Mouse (Mus musculus) layer of hippocampus, adult 8-10 months (tissue): Measurements from ENCODE around the gene Sowahb. TPM values are rescaled to one million over a fixed set of nuclear protein-coding genes. Genes with fewer than 3 reads are reported as not detected.

ENCODE experiments used
- DNase-seq, 2 experiments: peaks; one replicate each; pipeline ENCODE4 v3.0.0; 2022; ENCODE audit warnings: low spot score in 2 of 2
- total RNA-seq, 4 experiments: library from RNA; stranded (reverse); gene quantifications; 2 replicates each; pipeline ENCODE4 v1.2.4; 2022

The Sowahb gene
- total RNA-seq: 1 to 10 TPM; 3.0 to 4.3 (median 3.7) TPM

DNA sequence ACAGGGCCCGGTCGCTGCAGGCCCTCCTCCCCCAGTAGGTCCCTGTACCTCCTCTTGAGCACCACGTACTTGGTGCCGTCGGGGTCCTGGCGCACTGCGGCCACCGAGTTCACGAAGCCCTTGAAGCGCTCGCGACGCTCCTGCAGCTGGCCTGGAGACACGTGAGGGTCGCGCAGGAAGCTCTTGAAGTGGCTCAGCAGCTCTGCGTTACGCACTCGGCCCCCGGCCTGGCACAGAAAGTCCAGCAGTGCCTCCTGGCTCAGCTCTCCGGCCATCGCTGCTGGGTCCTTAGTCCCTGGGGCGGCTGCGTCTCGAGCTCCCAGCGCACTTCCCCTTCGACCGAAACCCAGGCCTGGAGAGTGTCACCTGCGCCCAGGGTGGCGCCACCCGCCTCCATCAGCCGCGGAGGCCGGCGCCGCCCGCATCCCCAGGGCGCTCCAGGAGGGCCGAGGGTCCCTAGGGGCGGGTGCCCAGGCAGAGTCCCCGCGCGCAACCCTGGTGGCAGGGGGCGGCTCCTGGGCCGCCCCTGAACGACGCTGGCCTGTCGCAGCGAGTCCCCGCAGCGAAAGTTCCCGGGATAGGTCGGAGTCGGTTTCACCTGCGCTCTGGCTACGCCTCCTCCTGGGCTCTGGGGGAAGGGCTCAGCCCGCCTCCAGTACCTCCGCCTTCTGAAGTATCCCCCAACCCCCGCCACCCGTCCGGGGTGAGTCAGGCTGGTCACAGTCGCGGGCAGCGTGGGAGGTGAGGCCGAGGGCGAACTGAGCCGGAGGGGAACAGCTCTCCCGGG, at the start of gene Sowahb:
TSS of gene Sowahb (minus strand) at position 439 of the 787 bp plus-strand sequence.
- DNase-seq: no peak

DNA sequence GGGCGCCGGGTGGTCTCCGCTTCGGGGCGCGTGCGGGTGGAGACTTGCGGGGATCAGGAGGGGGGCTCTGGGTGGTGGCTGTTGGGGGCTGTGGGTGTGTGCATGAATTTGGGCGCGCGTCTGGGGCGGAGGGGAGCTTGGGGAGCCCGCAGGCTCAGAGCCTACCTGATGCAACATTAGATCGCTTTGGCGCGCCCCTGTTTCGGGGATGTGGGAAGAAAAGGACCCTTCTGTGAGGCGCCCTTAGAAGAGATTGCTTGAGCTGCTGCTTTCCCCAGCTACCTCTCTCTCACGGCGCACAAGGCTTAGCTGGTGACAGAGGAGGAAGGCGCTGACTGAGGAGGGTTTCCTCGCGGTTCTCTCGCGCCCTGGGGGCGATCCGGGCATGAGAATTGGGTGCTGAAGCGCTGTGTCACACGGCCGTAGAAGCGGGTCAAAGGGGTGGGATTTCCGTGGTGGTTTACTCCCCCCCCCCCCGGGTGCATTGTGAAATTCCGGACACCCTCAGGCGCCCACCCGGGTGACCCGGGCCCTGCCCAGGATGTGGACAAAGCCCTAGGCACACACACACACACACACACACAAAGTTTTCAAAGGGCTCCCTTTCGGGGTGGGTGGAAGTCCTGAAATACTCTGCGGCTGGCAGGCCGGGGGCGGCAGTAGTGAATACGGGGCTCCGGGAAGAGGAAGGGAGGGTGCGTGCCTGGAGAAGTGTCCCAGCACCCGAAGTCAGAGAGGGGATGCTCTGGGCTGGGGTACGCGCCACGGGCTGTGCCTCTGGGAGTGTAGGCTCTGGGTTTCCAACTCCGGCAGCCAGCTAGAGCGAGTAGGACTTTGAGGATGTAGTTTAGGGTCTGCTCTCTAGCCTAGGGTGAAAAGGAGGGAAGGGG, 49.1 kb upstream of the Sowahb start:
- no peak for DNase-seq

DNA sequence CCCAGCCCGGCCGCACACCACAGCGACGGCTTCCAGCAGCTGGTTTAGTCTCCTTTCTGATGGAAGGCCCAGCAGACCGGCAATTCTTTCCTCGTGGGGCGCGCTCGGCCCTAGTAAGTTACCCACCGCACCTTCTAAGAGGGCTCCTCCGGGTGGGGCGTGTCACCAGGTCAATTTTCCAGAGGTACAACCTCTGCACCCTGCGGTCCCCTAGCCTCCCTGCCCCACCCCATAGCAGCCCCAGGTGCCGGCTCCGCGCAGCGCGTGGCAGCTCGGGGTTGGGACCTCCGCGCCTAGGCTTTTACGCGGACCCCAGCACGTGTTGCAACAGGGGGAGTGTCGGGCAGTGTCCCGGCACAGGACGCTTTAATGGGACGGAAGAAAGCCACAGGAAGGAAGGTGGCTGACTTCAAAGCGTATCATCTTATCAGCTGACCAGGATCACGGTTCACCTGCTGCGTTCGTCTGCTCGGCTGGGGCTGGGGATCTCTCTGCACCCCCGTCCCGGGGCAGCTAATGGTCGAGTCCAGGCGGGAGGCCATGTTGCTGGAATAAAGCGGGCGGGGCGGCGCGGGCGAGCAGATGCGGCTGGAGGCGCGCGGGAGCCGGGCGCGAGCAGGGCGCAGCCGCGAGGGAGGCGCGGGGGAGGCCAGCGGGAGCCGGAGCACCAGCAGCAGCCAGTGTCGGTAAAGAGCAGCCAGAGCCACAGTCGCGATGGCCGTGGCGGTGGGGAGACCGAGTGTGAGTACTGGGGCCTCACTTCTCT, 48.2 kb upstream of the Sowahb start, which contains the start of gene Sept11:
TSS of gene Sept11 (plus strand) at position 581 of the 766 bp plus-strand sequence.
- peak; percentile 89 to 95 for DNase-seq

DNA sequence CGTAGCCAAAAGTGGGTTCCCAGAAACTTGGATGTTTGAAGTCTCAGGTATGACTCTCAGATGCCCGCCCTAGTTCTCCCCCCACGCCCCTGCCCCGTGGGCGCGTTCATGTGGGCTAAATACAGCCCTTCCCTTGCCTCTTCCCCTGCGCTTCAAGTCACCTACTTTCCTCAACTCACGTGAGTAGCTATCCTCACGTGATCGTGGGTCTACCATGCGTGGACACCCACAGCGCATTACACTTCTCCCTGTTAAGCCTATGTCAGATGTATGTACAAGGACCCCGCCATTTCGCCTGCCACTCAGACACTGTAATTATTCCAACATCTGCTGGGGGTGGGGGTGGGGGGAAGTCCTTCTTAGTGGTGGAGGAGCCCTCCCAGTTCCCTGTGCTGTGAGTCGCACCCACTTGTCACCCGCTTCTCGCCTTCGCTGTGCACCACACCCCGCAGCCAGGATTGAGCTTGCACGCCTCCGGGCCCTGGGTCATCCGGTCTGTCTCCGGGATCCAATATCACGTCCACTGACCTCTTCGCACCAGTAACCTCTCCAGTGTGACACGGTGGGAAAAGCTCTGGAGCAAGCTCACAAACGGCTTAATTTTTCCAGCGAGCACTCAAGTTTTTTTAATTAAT, 47.4 kb upstream of the Sowahb start:
- DNase-seq: peak in 1 of 2 experiments; percentile 25

DNA sequence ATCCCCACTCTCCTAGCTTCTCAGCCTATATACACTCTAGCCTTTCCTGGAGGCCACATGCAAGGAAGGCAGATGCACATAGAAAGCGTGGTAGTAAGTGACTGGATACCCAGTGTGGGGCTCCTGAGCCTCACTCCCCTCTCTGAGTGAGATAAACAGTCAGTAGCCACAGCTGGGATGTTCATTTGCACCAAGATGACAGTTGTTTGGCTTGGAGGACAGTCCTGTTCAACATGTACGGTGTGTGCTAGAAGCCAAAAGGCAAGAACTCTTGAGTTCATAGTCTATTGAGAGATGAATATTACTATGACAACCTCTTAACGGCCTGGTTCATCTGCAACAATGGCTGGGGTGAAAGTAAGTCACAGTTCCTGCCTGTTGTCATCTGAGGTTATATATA, 46.4 kb upstream of the Sowahb start:
- DNase-seq: no peak

DNA sequence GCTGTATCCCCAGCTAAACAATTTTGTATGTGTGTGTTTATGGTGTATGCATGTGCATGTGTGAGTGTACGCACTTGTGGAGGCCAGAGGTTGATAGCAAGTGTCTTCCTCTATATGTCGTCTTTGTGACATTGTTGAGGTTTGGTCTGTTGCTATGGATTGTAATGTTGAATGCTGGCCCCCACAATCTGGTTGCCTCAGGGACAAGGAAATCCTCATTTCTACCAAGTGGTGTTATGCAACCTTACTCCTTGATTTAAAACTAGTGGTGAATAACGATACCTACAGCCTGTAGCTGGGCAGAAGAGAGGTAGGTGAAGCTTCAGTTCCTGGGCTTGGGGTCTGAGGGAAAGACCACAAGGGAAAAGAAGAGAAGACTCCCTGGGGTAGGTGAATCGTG, 41.1 kb upstream of the Sowahb start:
- DNase-seq: no peak

DNA sequence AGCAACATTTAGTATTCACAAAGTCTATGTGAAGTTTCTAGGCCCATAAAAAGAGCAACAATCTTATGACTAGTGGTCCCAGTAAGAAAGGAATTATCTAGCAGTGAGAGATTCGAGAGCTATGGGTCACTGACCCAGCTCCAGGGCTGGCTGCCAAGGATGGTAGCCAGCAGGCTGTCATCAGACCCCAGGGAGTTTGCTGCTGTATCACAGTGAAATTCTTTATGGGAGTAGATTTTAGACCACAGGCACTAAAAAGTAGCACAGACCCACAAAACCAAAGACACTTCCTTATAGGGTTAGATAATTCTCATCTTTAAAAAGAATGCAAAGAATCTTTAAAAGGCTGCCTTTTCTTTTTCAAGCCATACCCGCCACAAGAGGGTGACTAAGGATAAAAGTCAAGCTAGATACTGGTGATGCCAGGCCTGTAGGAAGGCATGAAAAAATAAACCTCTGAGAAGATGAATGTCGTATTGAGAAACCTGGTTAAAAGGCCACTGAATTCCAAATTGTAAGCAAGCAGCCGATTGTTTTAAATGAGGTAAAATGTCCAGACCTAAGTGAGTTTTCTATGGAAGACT, 40.3 kb upstream of the Sowahb start:
- no peak for DNase-seq

DNA sequence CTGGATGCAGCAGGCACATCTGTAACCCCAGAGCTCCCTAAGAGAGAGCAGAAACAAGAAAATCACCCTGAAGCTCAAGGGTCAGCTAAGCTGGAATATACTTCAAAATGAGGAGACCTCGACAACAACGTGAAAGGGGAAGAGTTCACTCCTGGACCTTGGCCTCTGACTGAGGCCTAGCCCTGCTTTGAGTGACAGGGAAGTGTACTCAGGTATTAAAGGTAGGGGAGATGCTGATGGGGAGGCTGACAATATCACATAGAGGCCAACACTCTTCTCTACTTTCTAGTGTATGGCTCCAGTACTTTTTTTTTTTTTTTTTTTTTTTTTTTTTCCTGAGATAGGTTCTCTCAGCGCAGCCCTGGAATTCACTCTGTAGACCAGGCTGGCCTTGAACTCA, 34.8 kb upstream of the Sowahb start:
- no peak for DNase-seq

DNA sequence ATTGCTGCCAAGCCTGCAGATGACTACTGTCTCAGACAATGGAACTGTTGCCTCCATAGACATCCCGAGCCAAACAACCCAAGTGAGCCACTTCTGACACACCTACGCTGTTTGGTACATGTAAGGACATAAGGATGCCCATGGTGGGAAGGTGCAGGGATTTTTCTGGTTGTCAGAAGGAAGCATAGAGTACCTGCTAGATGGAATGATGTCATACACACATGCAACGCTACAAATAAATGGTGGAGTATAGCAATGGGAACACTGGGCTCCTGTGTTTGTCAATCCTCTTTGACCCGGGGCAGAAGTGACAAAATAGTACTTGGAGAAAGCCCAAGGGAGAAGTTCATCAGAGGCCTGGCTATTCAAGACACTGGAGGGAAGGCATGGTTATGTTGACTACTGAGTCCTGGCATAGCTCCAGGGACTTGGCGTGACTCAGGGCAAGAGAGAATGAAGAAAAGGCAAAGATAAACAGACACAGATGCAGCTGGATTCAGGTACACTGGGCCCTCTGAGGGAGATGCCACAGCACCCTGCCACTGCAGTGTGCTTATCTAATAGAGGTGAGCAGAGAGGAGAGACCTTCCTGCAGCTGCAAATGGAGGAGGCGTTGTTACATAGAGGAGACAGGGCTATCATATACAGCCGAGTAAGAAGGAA, 33.0 kb upstream of the Sowahb start:
- no peak for DNase-seq

DNA sequence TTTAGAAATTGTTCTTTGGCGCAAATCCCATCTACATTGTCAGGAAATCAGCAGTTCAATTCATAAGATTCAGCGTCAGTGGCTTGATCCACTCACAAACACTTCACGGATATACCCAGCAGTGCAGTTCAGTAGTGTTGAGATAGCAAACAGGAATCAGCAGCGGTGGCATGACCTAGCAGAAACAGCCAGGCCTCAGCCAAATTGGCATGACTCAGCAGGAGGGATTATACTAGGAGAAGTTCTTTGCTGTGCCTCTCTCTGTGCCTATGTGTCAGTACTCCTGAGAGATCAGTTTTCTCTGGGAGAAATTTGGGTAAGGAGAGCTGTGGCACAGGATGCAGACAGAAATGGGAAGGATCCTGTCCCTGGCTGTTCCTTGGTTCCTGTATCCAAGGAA, 16.0 kb upstream of the Sowahb start:
- no peak for DNase-seq

DNA sequence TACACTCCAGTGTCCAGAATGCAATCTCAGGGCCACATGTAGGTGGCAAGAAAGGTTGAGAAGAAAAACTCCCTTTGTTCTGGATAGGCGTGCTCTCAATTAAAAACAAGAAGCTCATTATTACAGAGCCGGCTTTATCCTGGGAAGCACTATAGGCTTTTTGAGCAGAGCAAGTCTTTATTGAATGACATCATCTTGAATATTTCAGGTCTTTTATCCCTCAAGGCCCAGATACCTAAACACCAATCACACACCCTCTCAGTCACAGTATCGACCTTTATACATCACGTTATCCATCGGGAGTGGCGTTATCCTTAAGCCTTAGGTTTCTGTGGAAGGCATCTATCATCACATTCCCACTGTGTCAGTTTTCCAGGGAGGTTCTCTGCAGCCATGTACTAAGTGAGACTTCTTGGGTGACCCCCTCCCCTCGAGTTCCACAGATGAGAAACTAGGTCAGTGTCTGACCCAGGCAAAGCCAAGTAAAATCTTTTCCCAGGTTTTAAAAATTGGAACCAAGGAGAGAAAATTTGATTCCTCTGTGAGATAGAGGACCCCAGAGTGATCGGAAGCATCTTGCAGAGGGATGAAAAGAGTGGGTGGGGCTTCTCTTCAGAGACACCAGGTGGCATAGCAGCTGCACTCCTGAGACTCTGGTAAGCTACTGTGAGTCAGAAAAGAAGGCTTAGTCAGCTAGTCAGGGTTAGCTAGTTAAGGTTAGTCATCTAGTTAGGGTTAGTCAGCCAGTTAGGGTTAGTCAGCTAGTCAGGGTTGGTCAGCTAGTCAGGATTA, 9.0 kb upstream of the Sowahb start:
- DNase-seq: no peak

DNA sequence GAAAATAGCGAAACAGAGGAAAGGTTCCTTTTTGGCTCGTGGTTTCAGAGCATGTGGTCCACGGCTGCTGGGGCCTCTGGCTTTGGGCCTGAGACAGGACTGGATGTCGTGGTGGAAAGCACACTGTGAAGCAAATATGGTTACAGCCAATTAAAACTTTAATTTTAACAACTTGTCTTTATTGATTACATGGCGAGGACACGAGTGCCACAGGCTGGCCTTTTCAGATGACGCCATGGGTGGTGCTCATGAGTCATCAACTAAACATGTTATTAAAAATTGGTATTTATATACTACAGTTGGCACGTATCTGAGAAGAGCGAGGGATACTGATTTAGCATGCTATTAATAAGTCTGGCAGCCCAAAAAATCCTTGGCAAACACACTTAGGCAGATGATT, 7.1 kb upstream of the Sowahb start:
- no peak for DNase-seq

DNA sequence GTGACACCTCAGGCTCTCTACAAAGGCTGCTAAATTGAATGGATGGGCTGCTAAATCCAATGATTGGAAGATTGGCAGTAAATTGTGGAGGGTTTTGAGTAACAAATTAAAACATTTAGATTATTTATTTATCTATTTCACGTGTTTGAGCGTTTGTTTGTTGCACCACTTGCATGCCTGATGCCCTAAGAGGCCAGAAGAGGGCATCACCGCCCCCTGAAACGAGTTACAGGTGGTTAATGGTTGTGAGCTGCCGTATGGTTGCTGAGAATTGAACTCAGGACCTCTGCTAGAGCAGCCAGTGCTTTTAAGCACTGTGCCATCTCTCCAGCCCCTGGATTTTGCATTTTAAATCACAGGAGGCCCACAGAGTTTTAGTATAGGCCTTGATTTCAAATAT, 6.2 kb upstream of the Sowahb start:
- no peak for DNase-seq

DNA sequence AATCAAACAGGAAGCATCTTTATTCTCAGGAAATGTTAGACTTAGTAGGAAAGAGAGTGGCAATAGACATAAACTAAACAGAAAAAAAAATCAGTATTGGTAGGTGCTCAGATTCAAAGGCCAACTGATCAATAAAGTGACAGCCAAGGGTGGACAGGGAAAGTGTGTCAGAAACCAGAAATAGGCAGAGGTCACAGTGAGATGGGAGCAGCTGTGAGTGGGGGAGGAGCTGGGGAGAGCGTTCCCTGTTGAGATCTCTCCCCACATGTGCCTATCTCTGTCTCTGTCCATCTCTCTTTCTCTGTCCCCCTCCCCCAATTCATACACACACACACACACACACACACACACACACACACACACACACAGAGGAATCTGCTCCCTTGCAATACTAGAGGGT, 5.1 kb upstream of the Sowahb start:
- DNase-seq: no peak

DNA sequence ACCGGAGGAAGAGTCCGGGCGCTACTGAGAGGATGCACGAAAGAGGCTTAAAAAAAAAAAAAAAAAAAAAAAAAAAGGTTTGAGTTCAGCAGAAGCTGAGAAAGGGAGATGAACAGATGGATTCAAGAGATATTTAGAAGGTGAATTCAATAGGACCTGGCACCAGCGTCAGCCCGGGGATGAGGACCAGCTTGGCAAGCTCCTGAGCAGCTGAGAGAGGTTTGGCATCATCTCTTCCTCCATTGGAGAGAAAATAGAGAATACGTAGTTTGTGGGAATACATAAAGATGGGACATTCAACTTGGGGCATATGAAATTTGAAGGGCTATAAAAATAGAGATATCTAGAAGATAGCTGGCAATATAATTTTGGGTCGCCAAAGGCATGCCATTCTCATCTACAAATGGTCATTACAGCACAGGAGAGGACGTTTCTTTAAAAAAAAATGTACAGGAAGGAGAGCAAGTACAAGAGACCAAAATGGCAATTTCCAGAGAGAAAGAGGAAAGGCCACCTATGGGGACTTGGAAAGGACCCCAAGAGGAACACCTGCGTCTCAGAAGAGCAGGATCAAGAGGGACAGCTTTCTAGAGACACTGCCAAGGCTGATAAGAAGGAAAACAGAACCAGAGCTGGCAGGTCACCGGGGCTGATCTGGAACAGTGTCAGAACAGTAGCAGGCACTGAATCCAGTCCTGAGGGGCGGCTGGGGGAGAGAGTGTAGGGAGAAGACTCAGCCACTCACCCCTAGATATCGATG, 3.8 kb upstream of the Sowahb start:
- no peak for DNase-seq

DNA sequence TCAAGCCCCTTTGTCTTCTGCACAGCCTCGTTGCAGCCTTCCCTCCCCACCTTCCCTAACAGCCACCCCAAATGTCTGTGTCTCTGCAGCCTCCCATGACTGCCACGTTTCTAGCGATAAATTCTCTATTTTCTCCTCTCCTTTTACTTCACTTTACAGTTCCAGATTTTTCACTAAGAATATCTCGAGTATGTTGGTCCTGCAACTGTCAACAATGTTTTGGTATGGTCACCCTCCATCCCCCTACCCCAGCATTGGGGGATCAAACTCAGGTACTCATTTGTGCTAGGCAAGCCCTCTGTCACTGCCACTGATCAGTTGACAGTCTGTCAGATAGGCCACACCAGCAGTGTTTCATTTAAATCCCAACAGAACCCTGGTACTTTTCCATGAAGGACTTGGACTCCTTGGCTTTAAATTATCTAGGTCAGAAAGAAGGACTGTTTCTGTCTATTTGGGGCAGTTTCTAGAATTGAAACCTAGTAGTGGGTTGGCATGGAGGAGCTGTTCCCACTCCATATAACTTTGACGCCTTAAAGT, 1.6 kb upstream of the Sowahb start:
- DNase-seq: no peak

DNA sequence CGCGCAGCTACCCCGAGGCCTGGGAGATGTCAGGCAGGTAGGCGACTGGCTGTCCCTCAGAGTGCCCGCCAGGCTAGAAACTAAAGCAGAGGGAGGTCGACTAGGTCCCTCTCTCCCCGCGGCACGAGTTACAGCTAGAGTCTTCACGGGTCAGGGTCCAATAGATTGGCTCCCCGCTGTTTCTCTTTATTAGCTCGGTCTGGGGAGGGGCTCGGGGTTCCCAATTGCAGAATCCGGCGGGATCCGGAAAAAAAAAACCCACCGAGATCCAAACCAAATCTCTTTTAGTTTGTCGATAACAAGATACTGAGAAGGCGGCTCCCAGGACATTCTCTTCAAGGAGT, 521 bp upstream of the Sowahb start:
- DNase-seq: no peak
